Mouse (Mus musculus): ENCODE measurements around the gene Csrp1.

DNA sequence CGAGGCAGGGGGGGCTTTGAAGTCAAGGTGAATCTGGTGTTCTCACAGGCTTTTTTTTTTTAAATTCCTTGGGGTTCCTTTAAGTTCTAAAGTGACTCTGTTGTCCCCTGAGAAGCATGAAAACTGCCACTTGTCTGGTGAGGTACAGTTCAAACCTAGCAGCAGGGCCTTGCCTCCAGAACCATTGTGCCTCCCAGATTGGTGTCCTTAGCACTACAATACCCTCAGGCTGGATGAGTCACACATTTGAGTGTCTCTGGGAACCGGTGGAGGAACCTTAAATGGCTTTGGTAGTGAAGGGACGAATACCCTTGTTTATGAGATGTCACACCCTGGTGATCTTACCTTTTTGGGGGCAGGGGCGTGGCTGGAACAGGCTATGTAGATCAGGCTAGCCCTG is 4.3 kb downstream of the Csrp1 start:
- TF ChIP-seq GATA1 (IDR thresholded peaks at IDR 0.05; ENCODE audit: low read length) (no peak), TAL1 (IDR thresholded peaks at IDR 0.05; ENCODE audit: low read length) (no peak)

All from erythroblast, embryonic 14.5 days (primary cell).